Mouse (Mus musculus): Measurements from ENCODE around the gene Col1a2.

- TF ChIP-seq POLR2A (IDR thresholded peaks at IDR 0.05; ENCODE audit: insufficient read depth, low read depth, low read length) (no peak), CTCF (IDR thresholded peaks at IDR 0.05; ENCODE audit: insufficient read depth, low read depth, low read length) (no peak)
Measured at GRCm38 (mm10) chr6:4534462-4535079, 30.0 kb downstream of the Col1a2 start.
